Mouse (Mus musculus): ENCODE results near the gene Zfp787. TPM values are rescaled to one million over a fixed set of nuclear protein-coding genes. Genes with fewer than 3 reads are reported as not detected.

The Zfp787 gene
- total RNA-seq, 4 experiments from 2014 or later: 27.1 to 32.2 (median 29.7) TPM

DNA sequence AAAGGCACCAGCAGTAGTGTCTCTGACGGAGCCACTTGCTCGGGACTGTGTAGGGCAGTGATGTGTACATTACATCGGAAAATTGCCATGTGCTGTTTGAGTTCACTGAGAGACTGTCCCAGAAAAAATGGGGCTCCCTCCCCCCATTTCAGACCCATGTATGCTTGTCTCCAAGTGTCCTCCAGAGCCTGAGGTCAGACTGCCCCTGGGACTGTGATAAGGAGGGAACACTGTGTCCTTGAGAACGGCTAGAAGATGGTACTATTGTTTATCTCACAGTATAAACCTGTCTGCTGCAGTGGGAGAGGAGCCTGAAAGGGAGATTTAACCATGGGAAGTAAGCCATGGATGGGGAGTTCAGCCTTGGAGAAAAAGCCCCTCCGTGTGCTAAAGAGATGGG lies 8.9 kb upstream of the Zfp787 start:
- DNase-seq (ENCODE audit: low spot score in 2 of 2): no peak

DNA sequence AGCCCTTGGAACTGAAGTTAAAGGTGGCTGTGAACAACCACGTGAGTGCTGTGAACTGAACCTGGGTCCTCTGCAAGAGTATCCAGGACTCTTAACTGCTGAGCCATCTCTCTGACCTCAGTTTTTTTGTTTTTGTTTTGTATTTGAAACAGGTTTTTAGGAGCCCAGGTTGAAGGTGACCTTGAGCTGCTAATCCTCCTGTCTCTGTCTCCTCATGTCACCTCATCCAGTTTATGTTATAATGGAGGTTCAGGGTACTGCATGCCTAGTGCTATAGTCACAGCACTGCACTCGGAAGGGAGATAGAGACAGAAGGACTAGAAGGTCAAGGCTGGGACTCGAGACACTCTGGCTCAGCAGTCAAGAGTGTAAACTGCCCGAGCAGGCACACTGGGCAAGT lies 6.4 kb upstream of the Zfp787 start:
- no peak for DNase-seq (ENCODE audit: low spot score in 2 of 2)

GRCm38 (mm10) chr7:6161541-6161940 lies 5.7 kb upstream of the Zfp787 start:
- no peak for DNase-seq (ENCODE audit: low spot score in 2 of 2)

DNA sequence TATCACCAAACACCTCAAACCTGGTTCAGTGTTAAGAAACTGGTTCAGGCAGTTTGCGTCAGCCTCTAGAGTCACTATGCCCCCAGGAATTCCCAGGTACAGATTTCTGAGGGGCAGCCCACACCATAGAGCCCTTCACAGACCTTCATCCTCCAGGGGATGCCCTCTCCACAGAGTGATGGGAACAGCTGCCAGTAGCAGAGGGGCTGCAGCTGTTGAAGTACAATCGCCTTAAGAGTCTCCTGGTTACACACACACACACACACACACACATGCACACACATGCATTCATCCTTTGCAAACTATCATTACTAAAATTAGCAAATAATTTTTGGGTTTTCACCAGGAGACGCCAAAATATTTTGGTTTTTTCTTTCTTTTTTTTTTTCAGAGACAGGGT lies 3.8 kb upstream of the Zfp787 start:
- DNase-seq (ENCODE audit: low spot score in 2 of 2): no peak

- no peak for DNase-seq (ENCODE audit: low spot score in 2 of 2)
Measured at GRCm38 (mm10) chr7:6157479-6157878, 1.7 kb upstream of the Zfp787 start.

- DNase-seq (ENCODE audit: low spot score in 2 of 2): no peak
Measured at GRCm38 (mm10) chr7:6156901-6157472, 1.2 kb upstream of the Zfp787 start.

- peak; percentile 61 to 77 for DNase-seq (ENCODE audit: low spot score in 2 of 2)
Measured at GRCm38 (mm10) chr7:6155031-6155872, 545 bp downstream of the Zfp787 start.

DNA sequence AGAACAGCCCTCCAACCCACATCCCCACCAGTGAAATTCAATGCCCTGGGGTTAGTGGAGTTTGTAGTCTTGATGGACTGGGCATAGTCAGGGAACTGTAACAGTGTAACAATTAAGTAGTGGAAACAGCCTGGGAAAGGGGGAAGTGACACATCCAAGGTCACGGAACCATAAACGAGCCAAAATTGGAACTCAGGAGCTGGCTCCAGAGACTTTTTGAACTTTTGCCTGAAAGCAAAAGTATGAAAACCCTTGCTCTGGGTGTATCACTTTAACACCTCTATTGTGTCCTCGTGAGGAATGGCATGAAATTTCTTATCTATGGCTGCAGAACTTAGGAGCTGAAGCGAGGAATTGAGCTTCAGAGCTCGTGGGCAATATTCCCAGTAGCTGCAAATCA lies 1.6 kb downstream of the Zfp787 start:
- DNase-seq (ENCODE audit: low spot score in 2 of 2): no peak

DNA sequence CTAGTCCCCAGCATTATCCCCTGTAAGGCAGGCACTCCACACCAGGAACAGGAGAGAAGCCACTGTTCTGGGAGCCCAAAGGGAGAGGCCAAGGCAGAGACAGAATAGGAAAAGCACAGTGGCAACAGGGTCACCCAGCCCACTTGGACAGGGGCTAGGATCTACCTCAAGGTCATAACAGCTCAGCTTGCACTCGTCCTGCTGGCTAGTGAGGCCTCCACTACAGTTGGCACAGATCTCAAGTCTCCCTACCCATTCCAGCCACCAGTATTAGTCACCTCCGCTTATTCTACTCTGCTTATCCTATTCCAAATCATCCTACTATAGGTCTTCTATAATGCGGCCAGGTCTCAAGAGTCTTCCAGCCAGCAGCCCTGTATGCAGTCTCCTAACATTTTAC lies 2.7 kb downstream of the Zfp787 start:
- no peak for DNase-seq (ENCODE audit: low spot score in 2 of 2)

DNA sequence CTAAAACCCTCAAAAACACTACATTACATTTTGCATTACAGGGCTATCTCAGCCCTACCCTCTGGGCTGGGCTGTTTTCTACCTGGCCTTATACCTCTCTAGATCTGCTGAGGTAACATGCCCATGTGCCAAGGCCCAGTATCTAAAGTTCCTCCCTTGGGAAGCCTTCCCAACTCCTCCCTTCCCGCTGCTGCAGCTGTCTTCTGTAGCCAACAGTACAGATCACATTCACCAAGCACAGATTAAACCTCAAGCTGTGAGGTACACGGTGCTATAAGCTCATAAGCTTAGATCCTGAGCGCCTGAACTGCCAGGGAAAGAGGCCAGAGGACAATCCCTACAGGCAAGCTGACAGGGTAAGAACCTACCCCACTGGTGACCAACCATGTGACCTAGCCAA lies 3.8 kb downstream of the Zfp787 start:
- peak; percentile 44 to 46 for DNase-seq (ENCODE audit: low spot score in 2 of 2)

DNA sequence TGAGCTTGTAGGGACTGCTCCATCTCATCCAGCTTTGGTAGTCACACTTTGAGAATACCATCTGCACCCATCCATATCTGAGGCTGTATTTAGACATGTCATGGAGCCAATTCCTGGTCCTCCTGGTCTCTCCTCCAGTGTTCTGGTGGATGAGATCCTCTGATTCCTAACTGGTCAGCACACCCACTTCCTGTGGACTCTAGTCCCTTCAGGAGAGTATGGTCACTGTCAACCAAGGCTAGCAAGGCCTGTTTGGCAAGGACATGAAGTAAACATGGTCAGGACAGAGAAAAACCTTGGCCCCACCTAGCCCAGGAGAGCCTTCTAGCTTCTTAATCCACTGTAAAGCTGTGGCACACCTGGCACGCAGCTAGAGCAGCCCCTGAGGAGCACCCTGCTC lies 4.5 kb downstream of the Zfp787 start:
- DNase-seq (ENCODE audit: low spot score in 2 of 2): no peak

- no peak for DNase-seq (ENCODE audit: low spot score in 2 of 2)
Measured at GRCm38 (mm10) chr7:6147688-6148087, 8.1 kb downstream of the Zfp787 start.

DNA sequence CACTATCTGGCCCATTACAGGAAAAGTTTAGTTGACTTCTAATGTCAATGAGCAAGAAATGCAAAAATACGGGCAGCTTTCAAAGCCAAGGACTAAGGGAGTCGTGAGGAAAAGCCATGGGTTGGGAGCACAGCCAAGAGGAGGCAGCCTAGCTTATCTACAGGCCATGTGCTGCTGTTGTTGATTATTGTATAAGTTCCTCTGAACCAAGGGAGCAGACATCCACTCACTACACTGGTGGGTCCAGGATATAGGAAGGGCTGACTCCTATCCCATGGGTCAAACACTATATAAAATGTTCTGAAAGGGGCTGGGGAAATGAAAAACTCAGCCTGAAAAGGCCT lies 8.8 kb downstream of the Zfp787 start:
- no peak for DNase-seq (ENCODE audit: low spot score in 2 of 2)

DNA sequence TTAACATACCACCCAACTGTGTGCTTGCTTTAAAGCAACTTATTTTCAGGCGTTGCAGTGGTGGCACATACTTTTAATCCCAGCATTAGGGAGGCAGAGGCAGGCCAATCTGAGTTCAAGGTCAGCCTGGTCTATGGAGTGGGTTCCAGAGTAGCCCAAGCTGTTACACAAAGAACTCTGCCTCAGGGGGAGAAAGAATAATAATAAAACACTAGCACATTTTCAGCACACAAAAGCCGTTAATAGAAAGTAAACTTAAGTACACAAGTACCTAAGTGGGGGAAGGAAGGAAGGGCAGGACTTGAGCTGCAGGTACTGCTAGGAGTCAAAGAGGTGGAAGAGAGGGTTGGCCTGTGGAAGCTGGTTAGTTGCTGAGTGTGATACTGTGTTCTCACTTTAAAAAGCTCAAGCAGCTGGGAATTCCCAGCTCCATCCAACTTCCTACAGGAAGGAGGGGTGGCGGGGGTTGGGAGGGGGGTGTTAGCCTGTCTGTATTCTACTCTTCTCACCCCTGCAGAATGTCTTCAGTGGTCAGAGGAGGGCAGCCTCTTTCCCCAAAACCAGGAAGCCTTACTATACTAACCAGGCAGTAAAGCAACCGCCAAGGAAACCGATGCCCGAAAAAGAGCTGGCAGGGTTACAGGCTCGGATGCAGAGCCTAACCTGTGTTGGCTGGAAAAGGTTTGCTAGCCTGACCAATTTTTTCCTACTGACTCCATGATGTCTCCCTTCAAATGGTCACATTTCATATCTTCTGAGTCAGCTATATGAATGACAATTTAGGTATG lies 9.4 kb downstream of the Zfp787 start:
- DNase-seq (ENCODE audit: low spot score in 2 of 2): no peak

DNA sequence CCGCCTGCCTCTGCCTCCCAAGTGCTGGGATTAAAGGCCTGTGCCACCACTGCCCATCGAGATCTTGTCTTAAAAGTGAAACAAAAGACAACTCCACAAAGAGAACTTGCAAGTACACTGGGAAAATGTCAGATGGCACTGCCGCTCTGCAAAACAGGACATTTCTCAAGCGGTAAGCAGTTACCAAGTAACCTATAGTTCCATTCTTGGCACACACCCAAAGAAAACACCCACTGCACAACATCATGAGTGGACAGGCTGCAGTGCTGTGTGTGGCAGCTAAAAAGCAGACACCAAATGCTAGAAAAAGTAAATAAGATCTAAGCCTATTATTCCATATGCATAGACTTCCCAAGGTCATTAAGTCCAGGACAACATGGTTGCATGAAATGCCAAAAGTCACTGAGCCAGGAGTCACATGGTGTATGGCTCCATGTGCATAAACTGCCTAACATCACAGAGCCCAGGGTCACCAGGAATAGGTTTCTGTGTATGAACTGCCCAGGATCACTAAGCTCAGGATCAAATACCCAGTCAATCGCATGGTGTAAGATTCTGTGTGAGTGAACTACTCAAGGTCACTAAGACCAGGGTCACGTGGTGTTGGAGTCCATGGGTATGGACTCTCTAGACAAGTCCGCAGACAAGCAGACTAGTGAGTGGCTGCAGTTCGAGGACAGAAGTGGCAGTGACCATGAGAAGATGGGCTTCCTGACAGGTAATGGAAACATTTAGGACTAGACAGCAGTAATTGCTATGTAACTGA lies 10.2 kb downstream of the Zfp787 start:
- DNase-seq (ENCODE audit: low spot score in 2 of 2): no peak

GRCm38 (mm10) chr7:6143991-6144531 lies 11.7 kb downstream of the Zfp787 start:
- DNase-seq (ENCODE audit: low spot score in 2 of 2): no peak

DNA sequence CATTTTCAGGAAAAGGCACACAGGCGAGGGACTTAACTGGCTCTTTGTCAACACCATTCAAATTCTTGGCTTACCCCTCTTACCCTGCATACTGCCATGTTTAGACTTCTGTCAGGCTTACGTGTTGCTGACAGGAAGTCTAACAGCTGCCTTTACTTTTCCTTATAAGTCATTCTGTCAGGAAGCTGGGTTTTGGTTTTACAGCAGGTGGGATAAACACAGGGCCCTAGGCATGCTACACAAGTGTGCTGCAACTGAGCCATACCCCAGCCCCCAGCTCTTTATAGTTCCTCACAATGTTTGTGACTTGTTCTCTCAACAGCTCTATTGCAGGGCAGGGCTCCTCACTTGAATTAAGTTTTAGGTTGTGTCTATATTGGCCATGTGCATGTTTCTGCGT lies 16.5 kb downstream of the Zfp787 start:
- no peak for DNase-seq (ENCODE audit: low spot score in 2 of 2)

DNA sequence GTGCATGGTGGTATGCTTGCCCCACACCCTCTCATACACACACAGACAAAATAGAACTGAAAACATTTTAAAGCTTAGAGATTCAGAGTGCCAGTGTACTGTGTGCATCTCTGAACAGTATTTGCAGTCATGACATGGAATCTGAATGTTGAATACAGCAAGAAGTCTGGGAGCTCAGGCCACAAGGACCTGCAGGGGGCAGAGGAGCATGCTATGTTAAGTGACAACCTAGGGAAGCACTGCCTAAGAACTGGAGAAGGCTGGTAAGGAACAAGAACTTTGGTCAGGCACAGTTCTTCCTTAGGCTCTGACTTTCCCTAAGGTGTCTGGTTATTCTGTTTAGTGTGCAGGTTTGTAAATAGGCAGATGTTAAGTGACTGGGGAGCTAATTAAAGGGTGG lies 19.3 kb downstream of the Zfp787 start:
- no peak for DNase-seq (ENCODE audit: low spot score in 2 of 2)

DNA sequence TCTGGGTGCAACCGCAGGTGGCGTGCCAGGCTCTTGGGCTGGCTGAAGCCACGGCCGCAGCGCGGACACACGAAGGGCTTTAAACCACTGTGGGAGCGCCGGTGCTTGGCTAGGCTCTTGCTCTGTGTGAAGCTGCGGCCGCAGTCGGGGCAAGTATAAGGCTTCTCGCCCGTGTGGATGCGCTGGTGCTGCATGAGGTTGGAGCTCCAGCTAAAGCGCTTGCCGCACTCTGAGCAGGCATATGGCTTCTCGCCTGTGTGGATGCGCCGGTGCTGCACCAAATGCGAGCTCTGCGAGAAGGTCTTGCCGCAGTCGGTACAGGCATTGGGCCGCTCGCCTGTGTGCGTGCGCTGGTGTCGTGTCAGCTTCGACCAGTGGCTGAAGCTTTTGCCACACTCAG lies 23.2 kb downstream of the Zfp787 start:
- no peak for DNase-seq (ENCODE audit: low spot score in 2 of 2)

- no peak for DNase-seq (ENCODE audit: low spot score in 2 of 2)
Measured at GRCm38 (mm10) chr7:6130346-6130745, 25.5 kb downstream of the Zfp787 start.

DNA sequence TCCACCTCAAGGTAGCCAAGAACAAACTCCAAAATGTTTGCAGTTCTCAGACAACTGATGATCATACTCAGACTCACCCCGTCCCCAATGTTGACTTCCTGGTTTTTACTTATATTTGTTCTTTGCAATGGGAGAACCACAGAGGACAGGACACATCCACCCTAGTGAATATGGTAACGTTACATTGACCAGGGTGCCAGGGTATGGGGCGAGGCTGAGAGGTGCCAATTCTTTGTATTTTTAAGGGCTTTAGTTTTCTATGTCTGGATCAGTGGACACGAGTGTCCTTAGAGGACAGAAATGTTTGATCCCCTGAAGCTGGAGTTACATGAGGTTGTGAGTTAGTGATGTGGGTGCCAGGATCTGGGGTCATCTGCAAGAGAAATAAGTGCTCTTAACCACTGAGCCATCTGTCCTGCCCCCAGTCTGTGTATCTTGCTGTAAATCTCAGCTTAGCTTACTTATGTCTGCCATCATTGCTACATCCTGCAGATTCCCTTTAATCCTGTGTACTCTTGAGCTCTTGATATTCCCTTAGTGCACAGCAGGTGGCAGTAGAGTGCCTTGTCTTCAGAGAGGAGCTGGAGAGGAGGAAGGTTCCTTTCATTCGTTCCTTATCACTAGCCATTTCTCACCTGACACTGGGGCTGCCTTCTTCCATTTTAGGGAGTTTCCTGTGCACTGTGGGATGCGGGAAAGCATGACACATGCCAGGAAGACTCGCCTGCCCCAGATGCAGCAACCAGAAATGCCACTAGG lies 28.9 kb downstream of the Zfp787 start:
- peak; percentile 61 to 67 for DNase-seq (ENCODE audit: low spot score in 2 of 2)

Measured in gastrocnemius, adult 8-10 months (tissue).